Mouse (Mus musculus): Measurements from ENCODE around the gene Clec12b. TPM values are rescaled to one million over a fixed set of nuclear protein-coding genes. Genes with fewer than 3 reads are reported as not detected.

Gene Clec12b
- polyA plus RNA-seq, 1 experiment from 2014 or later, result not detected

Other genes with a start within 250 kb of the Clec12b start
- not detected in 2 replicates for gene Clec2d, start 205.3 kb downstream of the Clec12b start, polyA plus RNA-seq (2016; fragmentation: Nextera tagmentation; extraction: Ambion mirVana)
- 0.22 TPM in 1 of 2 replicates, not detected in the other for gene Cd69, start 110.4 kb downstream of the Clec12b start, polyA plus RNA-seq (2016; fragmentation: Nextera tagmentation; extraction: Ambion mirVana)
- gene 4922502D21Rik, start 54.1 kb downstream of the Clec12b start, polyA plus RNA-seq (2016; fragmentation: Nextera tagmentation; extraction: Ambion mirVana), result not detected in 2 replicates
- 0.38 and 0.40 TPM in 2 replicates for gene Clec12a, start 43.2 kb downstream of the Clec12b start, polyA plus RNA-seq (2016; fragmentation: Nextera tagmentation; extraction: Ambion mirVana)
- 4.8 TPM in 2 replicates for gene Clec1b, start 11.4 kb upstream of the Clec12b start, polyA plus RNA-seq (2016; fragmentation: Nextera tagmentation; extraction: Ambion mirVana)
- gene Clec9a, start 23.0 kb upstream of the Clec12b start, polyA plus RNA-seq (2016; fragmentation: Nextera tagmentation; extraction: Ambion mirVana), result 0.12 and 0.16 TPM in 2 replicates
- gene Clec1a, start 66.1 kb upstream of the Clec12b start, polyA plus RNA-seq (2016; fragmentation: Nextera tagmentation; extraction: Ambion mirVana), result 0.98 and 1.2 TPM in 2 replicates
- 0.07 TPM in 1 of 2 replicates, not detected in the other for gene Olr1, start 121.3 kb upstream of the Clec12b start, polyA plus RNA-seq (2016; fragmentation: Nextera tagmentation; extraction: Ambion mirVana)
- gene Tmem52b, start 126.7 kb upstream of the Clec12b start, polyA plus RNA-seq (2016; fragmentation: Nextera tagmentation; extraction: Ambion mirVana), result not detected in 2 replicates
- gene Gabarapl1, start 147.3 kb upstream of the Clec12b start, polyA plus RNA-seq (2016; fragmentation: Nextera tagmentation; extraction: Ambion mirVana), result 105 and 106 TPM in 2 replicates
- gene Klre1, start 192.0 kb upstream of the Clec12b start, polyA plus RNA-seq (2016; fragmentation: Nextera tagmentation; extraction: Ambion mirVana), result not detected in 2 replicates
- not detected in 2 replicates for gene Klrd1, start 205.9 kb upstream of the Clec12b start, polyA plus RNA-seq (2016; fragmentation: Nextera tagmentation; extraction: Ambion mirVana)
- gene Klrk1, start 238.0 kb upstream of the Clec12b start, polyA plus RNA-seq (2016; fragmentation: Nextera tagmentation; extraction: Ambion mirVana), result 0.25 TPM in 2 replicates